Mouse (Mus musculus) thymus, adult 2 months (tissue): ENCODE data around the gene Gli1. TPM values are rescaled to one million over a fixed set of nuclear protein-coding genes. Genes with fewer than 3 reads are reported as not detected.

Source experiments
- DNase-seq: peaks from one replicate; pipeline ENCODE4 v3.0.0; 2021
- H3K27ac ChIP-seq: fragments of 200-500 bp; 2 replicates; pipeline ENCODE4 v1.5.1; 2012; ENCODE audit warnings: low read length, control low read depth; ENCODE audit not compliant: control insufficient read depth, insufficient read depth
- H3K27me3 ChIP-seq: fragments of 200-500 bp; 2 replicates; pipeline ENCODE4 v1.6.1; 2012; ENCODE audit warnings: mild to moderate bottlenecking, low read length, moderate library complexity, mixed read lengths; ENCODE audit not compliant: control insufficient read depth, insufficient read depth
- H3K36me3 ChIP-seq: fragments of 200-500 bp; 2 replicates; pipeline ENCODE4 v1.6.1; 2012; ENCODE audit warnings: mild to moderate bottlenecking, low read length, moderate library complexity; ENCODE audit not compliant: control insufficient read depth, insufficient read depth
- H3K4me1 ChIP-seq: fragments of 200-500 bp; replicated peaks from 2 replicates; pipeline ENCODE4 v1.6.1; 2012; ENCODE audit warnings: low read length; ENCODE audit not compliant: control insufficient read depth, insufficient read depth
- H3K4me3 ChIP-seq: fragments of 200-500 bp; 2 replicates; pipeline ENCODE4 v1.5.1; 2012; ENCODE audit warnings: mild to moderate bottlenecking, low read length, control low read depth, moderate library complexity; ENCODE audit not compliant: control insufficient read depth, insufficient read depth
- CTCF ChIP-seq: fragments of 200-500 bp; IDR thresholded peaks from 2 replicates; pipeline ENCODE4 v1.5.1; 2012; ENCODE audit warnings: mild to moderate bottlenecking, control low read depth, low read length, moderate library complexity, borderline replicate concordance; ENCODE audit not compliant: control insufficient read depth, poor library complexity, insufficient read depth; ENCODE audit errors: extremely low read depth
- POLR2A ChIP-seq: fragments of 200-500 bp; IDR thresholded peaks from 2 replicates; pipeline ENCODE4 v1.6.1; 2012; ENCODE audit warnings: mild to moderate bottlenecking, low read length, control low read depth, moderate library complexity; ENCODE audit not compliant: control insufficient read depth, poor library complexity, insufficient read depth; ENCODE audit errors: extremely low read depth
- WGBS: fragments of 180-500 bp; shearing (Covaris S2); methylation state at CpG from one replicate; pipeline ENCODE4 v1.1.7; 2018; 5-methylcytosine and 5-hydroxymethylcytosine counted together
- polyA plus RNA-seq: library from polyadenylated mRNA; depleted of rRNA; stranded (reverse); fragments of >200 nt; gene quantifications from 2 replicates; pipeline ENCODE4 v1.2.3, GENCODE M21; 2012; rRNA removed

Gli1 gene
- polyA plus RNA-seq, 1 experiment = 0.77 TPM

GRCm38 (mm10) chr10:127286194-127286593, 55.6 kb downstream of the Gli1 start:
- H3K36me3 ChIP-seq = peaks cover 48% of the 10 kb centered on the region
- peaks cover 22% of the 10 kb centered on the region for H3K4me1 ChIP-seq
- H3K4me3 ChIP-seq = no peak overlapping the region
- no peak overlapping the region for H3K27ac ChIP-seq
- TF ChIP-seq CTCF (no peak), POLR2A (no peak)
- WGBS = 92% methylated on average over 7 of the region's 7 CpGs
- DNase-seq = no peak
- no peaks in the 10 kb centered on the region for H3K27me3 ChIP-seq

GRCm38 (mm10) chr10:127285644-127286043, 56.1 kb downstream of the Gli1 start:
- Histone ChIP-seq H3K4me1 (peaks cover 22% of the 10 kb centered on the region), H3K4me3 (no peak overlapping the region), H3K27me3 (no peaks in the 10 kb centered on the region), H3K27ac (no peak overlapping the region), H3K36me3 (peaks cover 52% of the 10 kb centered on the region)
- TF ChIP-seq CTCF (no peak), POLR2A (no peak)
- no peak for DNase-seq
- 97% methylated on average over 12 of the region's 13 CpGs for WGBS

GRCm38 (mm10) chr10:127284724-127285500, 56.9 kb downstream of the Gli1 start:
- H3K27ac ChIP-seq = no peak overlapping the region
- H3K36me3 ChIP-seq = peaks cover 59% of the 10 kb centered on the region
- no peaks in the 10 kb centered on the region for H3K27me3 ChIP-seq
- peaks cover 22% of the 10 kb centered on the region for H3K4me1 ChIP-seq
- TF ChIP-seq POLR2A (no peak), CTCF (no peak)
- no peak for DNase-seq
- H3K4me3 ChIP-seq = no peak overlapping the region
- WGBS = 90% methylated on average over 11 of the region's 11 CpGs

- DNase-seq = no peak
- peaks cover 16% of the 10 kb centered on the region for H3K4me1 ChIP-seq
- no peaks in the 10 kb centered on the region for H3K27me3 ChIP-seq
- 97% methylated on average over 7 of the region's 7 CpGs for WGBS
- no peak overlapping the region for H3K27ac ChIP-seq
- H3K4me3 ChIP-seq = no peak overlapping the region
- TF ChIP-seq POLR2A (no peak), CTCF (no peak)
- peaks cover 60% of the 10 kb centered on the region for H3K36me3 ChIP-seq
Observed at GRCm38 (mm10) chr10:127284105-127284622, 57.6 kb downstream of the Gli1 start.

- no peak for TF ChIP-seq POLR2A
- TF ChIP-seq CTCF = no peak
- peaks cover 60% of the 10 kb centered on the region for H3K36me3 ChIP-seq
- WGBS = 90% methylated on average over 13 of the region's 13 CpGs
Observed at GRCm38 (mm10) chr10:127282620-127283215, 59.1 kb downstream of the Gli1 start.

GRCm38 (mm10) chr10:127281316-127281715, 60.5 kb downstream of the Gli1 start:
- 97% methylated on average over 8 of the region's 8 CpGs for WGBS
- no peak for TF ChIP-seq POLR2A
- Histone ChIP-seq H3K4me1 (no peaks in the 10 kb centered on the region), H3K4me3 (no peak overlapping the region), H3K36me3 (peaks cover 67% of the 10 kb centered on the region), H3K27me3 (no peaks in the 10 kb centered on the region; the same call in 1 of the 2 replicates), H3K27ac (no peak overlapping the region)
- no peak for DNase-seq

More at GRCm38 (mm10) chr10:127282620-127283215, 59.1 kb downstream of the Gli1 start:
- Histone ChIP-seq H3K4me3 (no peak overlapping the region), H3K27ac (no peak overlapping the region), H3K4me1 (peaks cover 10% of the 10 kb centered on the region), H3K27me3 (no peaks in the 10 kb centered on the region)
- no peak for DNase-seq

Other genes starting within 250 kb of the Gli1 start
- gene Os9, start 220.8 kb downstream of the Gli1 start, polyA plus RNA-seq = 97.0 and 106 TPM in 2 replicates
- 196 and 239 TPM in 2 replicates for gene B4galnt1, start 176.7 kb downstream of the Gli1 start, polyA plus RNA-seq
- gene Slc26a10, start 161.3 kb downstream of the Gli1 start, polyA plus RNA-seq = 3.6 and 6.4 TPM in 2 replicates
- 4.2 and 5.6 TPM in 2 replicates for gene Arhgef25, start 151.9 kb downstream of the Gli1 start, polyA plus RNA-seq
- gene Dtx3, start 146.2 kb downstream of the Gli1 start, polyA plus RNA-seq = 222 and 263 TPM in 2 replicates
- 34.4 and 36.1 TPM in 2 replicates for gene Pip4k2c, start 130.4 kb downstream of the Gli1 start, polyA plus RNA-seq
- gene Kif5a, start 78.6 kb downstream of the Gli1 start, polyA plus RNA-seq = 1.2 and 1.5 TPM in 2 replicates
- gene Dctn2, start 75.6 kb downstream of the Gli1 start, polyA plus RNA-seq = 168 and 200 TPM in 2 replicates
- 124 and 151 TPM in 2 replicates for gene Mbd6, start 53.0 kb downstream of the Gli1 start, polyA plus RNA-seq
- 65.8 and 77.2 TPM in 2 replicates for gene Mars, start 30.2 kb downstream of the Gli1 start, polyA plus RNA-seq
- 105 and 111 TPM in 2 replicates for gene Arhgap9, start 20.0 kb downstream of the Gli1 start, polyA plus RNA-seq
- gene Inhbe, start 12.4 kb upstream of the Gli1 start, polyA plus RNA-seq = 0.04 TPM in 1 of 2 replicates, not detected in the other
- 0.06 TPM in 1 of 2 replicates, not detected in the other for gene Inhbc, start 28.5 kb upstream of the Gli1 start, polyA plus RNA-seq
- 135 and 149 TPM in 2 replicates for gene R3hdm2, start 38.4 kb upstream of the Gli1 start, polyA plus RNA-seq
- gene Stac3, start 159.7 kb upstream of the Gli1 start, polyA plus RNA-seq = 2.2 and 3.9 TPM in 2 replicates
- 6.2 and 13.5 TPM in 2 replicates for gene Ndufa4l2, start 173.0 kb upstream of the Gli1 start, polyA plus RNA-seq
- gene Shmt2, start 180.5 kb upstream of the Gli1 start, polyA plus RNA-seq = 171 and 198 TPM in 2 replicates
- gene Nxph4, start 192.6 kb upstream of the Gli1 start, polyA plus RNA-seq = 0.06 and 0.20 TPM in 2 replicates